Mouse (Mus musculus): Measurements from ENCODE around the gene Strc. TPM values are rescaled to one million over a fixed set of nuclear protein-coding genes. Genes with fewer than 3 reads are reported as not detected.

Gene Strc
- polyA plus RNA-seq, 1 experiment from 2014 or later: not detected

GRCm38 (mm10) chr2:121403296-121403695, 16.3 kb upstream of the Strc start:
- no peaks in the 10 kb centered on the region for H3K27me3 ChIP-seq (ENCODE audit: insufficient read depth, low read length)
- TF ChIP-seq CTCF (IDR thresholded peaks at IDR 0.05; ENCODE audit: low read depth): no peak
- H3K4me2 ChIP-seq (ENCODE audit: low read length): no peak overlapping the region
- no peaks in the 10 kb centered on the region for H3K9me3 ChIP-seq (replicated peaks; ENCODE audit: low read length)
- H3K4me1 ChIP-seq (replicated peaks; ENCODE audit: insufficient read depth, low read length): no peaks in the 10 kb centered on the region
- no peak for ATAC-seq (replicated peaks; ENCODE audit: low FRiP score, low read depth)
- H3K9ac ChIP-seq (ENCODE audit: low read depth, low read length): no peak overlapping the region
- no peak overlapping the region for H3K27ac ChIP-seq
- no peak overlapping the region for H3K4me3 ChIP-seq (replicated peaks; ENCODE audit: low read depth, low read length)
- H3K36me3 ChIP-seq (ENCODE audit: insufficient read depth, low read length): no peaks in the 10 kb centered on the region
- DNase-seq (ENCODE audit: low spot score): no peak

- no peaks in the 10 kb centered on the region for H3K9me3 ChIP-seq (replicated peaks; ENCODE audit: low read length)
- H3K27ac ChIP-seq: no peak overlapping the region
- no peak overlapping the region for H3K4me3 ChIP-seq (replicated peaks; ENCODE audit: low read depth, low read length)
- no peak overlapping the region for H3K4me2 ChIP-seq (ENCODE audit: low read length)
- ATAC-seq (replicated peaks; ENCODE audit: low FRiP score, low read depth): no peak
- no peaks in the 10 kb centered on the region for H3K36me3 ChIP-seq (ENCODE audit: insufficient read depth, low read length)
- peak; percentile 89 for TF ChIP-seq CTCF (IDR thresholded peaks at IDR 0.05; ENCODE audit: low read depth)
- 13% methylated on average over 8 of the region's 8 CpGs for WGBS
- no peaks in the 10 kb centered on the region for H3K4me1 ChIP-seq (replicated peaks; ENCODE audit: insufficient read depth, low read length)
- H3K27me3 ChIP-seq (ENCODE audit: insufficient read depth, low read length): no peaks in the 10 kb centered on the region
- peak; percentile 89 for DNase-seq (ENCODE audit: low spot score)
- no peak overlapping the region for H3K9ac ChIP-seq (ENCODE audit: low read depth, low read length)
Observed at GRCm38 (mm10) chr2:121396624-121397023, 9.7 kb upstream of the Strc start.

GRCm38 (mm10) chr2:121374766-121375165, 12.2 kb downstream of the Strc start:
- Histone ChIP-seq H3K9ac (ENCODE audit: low read depth, low read length) (no peak overlapping the region), H3K27ac (no peak overlapping the region), H3K4me1 (replicated peaks; ENCODE audit: insufficient read depth, low read length) (no peaks in the 10 kb centered on the region), H3K27me3 (ENCODE audit: insufficient read depth, low read length) (no peaks in the 10 kb centered on the region), H3K4me2 (ENCODE audit: low read length) (no peak overlapping the region), H3K4me3 (replicated peaks; ENCODE audit: low read depth, low read length) (no peak overlapping the region), H3K36me3 (ENCODE audit: insufficient read depth, low read length) (no peaks in the 10 kb centered on the region), H3K9me3 (replicated peaks; ENCODE audit: low read length) (no peaks in the 10 kb centered on the region)
- ATAC-seq (replicated peaks; ENCODE audit: low FRiP score, low read depth): no peak
- TF ChIP-seq CTCF (IDR thresholded peaks at IDR 0.05; ENCODE audit: low read depth): no peak
- 56% methylated on average over 2 of the region's 2 CpGs for WGBS
- DNase-seq (ENCODE audit: low spot score): no peak

- no peak for TF ChIP-seq CTCF (IDR thresholded peaks at IDR 0.05; ENCODE audit: low read depth)
- H3K9me3 ChIP-seq (replicated peaks; ENCODE audit: low read length): no peaks in the 10 kb centered on the region
- WGBS: 62% methylated on average over 3 of the region's 3 CpGs
Observed at GRCm38 (mm10) chr2:121372266-121372665, 14.7 kb downstream of the Strc start.

GRCm38 (mm10) chr2:121370921-121371320, 16.0 kb downstream of the Strc start:
- Histone ChIP-seq H3K27ac (no peak overlapping the region), H3K4me2 (ENCODE audit: low read length) (no peak overlapping the region), H3K27me3 (ENCODE audit: insufficient read depth, low read length) (no peaks in the 10 kb centered on the region), H3K9ac (ENCODE audit: low read depth, low read length) (no peak overlapping the region), H3K36me3 (ENCODE audit: insufficient read depth, low read length) (no peaks in the 10 kb centered on the region), H3K4me1 (replicated peaks; ENCODE audit: insufficient read depth, low read length) (no peaks in the 10 kb centered on the region), H3K9me3 (replicated peaks; ENCODE audit: low read length) (no peaks in the 10 kb centered on the region), H3K4me3 (replicated peaks; ENCODE audit: low read depth, low read length) (no peak overlapping the region)
- WGBS: 81% methylated on average over 5 of the region's 5 CpGs
- no peak for ATAC-seq (replicated peaks; ENCODE audit: low FRiP score, low read depth)
- DNase-seq (ENCODE audit: low spot score): no peak
- TF ChIP-seq CTCF (IDR thresholded peaks at IDR 0.05; ENCODE audit: low read depth): no peak

More at GRCm38 (mm10) chr2:121372266-121372665, 14.7 kb downstream of the Strc start:
- H3K9ac ChIP-seq (ENCODE audit: low read depth, low read length): no peak overlapping the region
- no peak overlapping the region for H3K27ac ChIP-seq
- H3K4me2 ChIP-seq (ENCODE audit: low read length): no peak overlapping the region
- H3K4me3 ChIP-seq (replicated peaks; ENCODE audit: low read depth, low read length): no peak overlapping the region
- H3K36me3 ChIP-seq (ENCODE audit: insufficient read depth, low read length): no peaks in the 10 kb centered on the region
- no peak for ATAC-seq (replicated peaks; ENCODE audit: low FRiP score, low read depth)
- no peaks in the 10 kb centered on the region for H3K4me1 ChIP-seq (replicated peaks; ENCODE audit: insufficient read depth, low read length)
- no peaks in the 10 kb centered on the region for H3K27me3 ChIP-seq (ENCODE audit: insufficient read depth, low read length)
- DNase-seq (ENCODE audit: low spot score): no peak

GRCm38 (mm10) chr2:121368831-121369230, 18.1 kb downstream of the Strc start:
- ATAC-seq (replicated peaks; ENCODE audit: low FRiP score, low read depth) (no peak), DNase-seq (ENCODE audit: low spot score) (no peak)
- Histone ChIP-seq H3K36me3 (ENCODE audit: insufficient read depth, low read length) (no peaks in the 10 kb centered on the region), H3K27ac (no peak overlapping the region), H3K4me1 (replicated peaks; ENCODE audit: insufficient read depth, low read length) (no peaks in the 10 kb centered on the region), H3K27me3 (ENCODE audit: insufficient read depth, low read length) (no peaks in the 10 kb centered on the region), H3K9ac (ENCODE audit: low read depth, low read length) (no peak overlapping the region), H3K4me3 (replicated peaks; ENCODE audit: low read depth, low read length) (no peak overlapping the region), H3K4me2 (ENCODE audit: low read length) (no peak overlapping the region), H3K9me3 (replicated peaks; ENCODE audit: low read length) (no peaks in the 10 kb centered on the region)
- no peak for TF ChIP-seq CTCF (IDR thresholded peaks at IDR 0.05; ENCODE audit: low read depth)
- WGBS: 89% methylated on average over 2 of the region's 2 CpGs

- Histone ChIP-seq H3K4me3 (replicated peaks; ENCODE audit: low read depth, low read length) (no peak overlapping the region), H3K4me2 (ENCODE audit: low read length) (no peak overlapping the region), H3K4me1 (replicated peaks; ENCODE audit: insufficient read depth, low read length) (0 out of 2 replicates have a peak, but pooled peaks cover 2% of the 10 kb centered on the region), H3K36me3 (ENCODE audit: insufficient read depth, low read length) (no peaks in the 10 kb centered on the region), H3K9ac (ENCODE audit: low read depth, low read length) (no peak overlapping the region), H3K9me3 (replicated peaks; ENCODE audit: low read length) (no peaks in the 10 kb centered on the region), H3K27ac (no peak overlapping the region), H3K27me3 (ENCODE audit: insufficient read depth, low read length) (no peaks in the 10 kb centered on the region)
- ATAC-seq (replicated peaks; ENCODE audit: low FRiP score, low read depth): no peak
- 87% methylated on average over 3 of the region's 3 CpGs for WGBS
- DNase-seq (ENCODE audit: low spot score): no peak
- no peak for TF ChIP-seq CTCF (IDR thresholded peaks at IDR 0.05; ENCODE audit: low read depth)
Observed at GRCm38 (mm10) chr2:121363656-121364055, 23.3 kb downstream of the Strc start.

All from kidney, postnatal 0 days (tissue).